Mouse (Mus musculus): ENCODE measurements around the gene Nme9. TPM values are rescaled to one million over a fixed set of nuclear protein-coding genes. Genes with fewer than 3 reads are reported as not detected.

The Nme9 gene
- polyA plus RNA-seq, 1 experiment = not detected

DNA sequence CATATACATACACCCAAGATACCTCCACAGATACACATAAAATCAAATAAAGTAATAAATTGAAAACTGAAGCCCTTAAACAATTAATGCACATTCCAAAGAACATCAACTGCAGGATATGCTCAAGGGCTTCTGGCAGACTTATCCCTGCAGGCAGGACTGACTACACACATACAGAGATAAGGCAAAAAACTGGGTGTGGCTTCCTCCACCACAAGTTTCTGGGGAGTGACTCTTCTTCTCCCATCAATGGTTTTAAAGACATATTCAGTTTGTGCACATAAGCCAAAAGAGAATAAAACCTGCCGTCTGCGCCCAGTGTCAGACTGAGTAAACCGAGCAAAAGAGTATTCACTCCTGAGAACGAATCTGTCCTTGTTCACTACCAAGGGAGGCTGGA, 33.9 kb downstream of the Nme9 start:
- H3K4me1 ChIP-seq (ENCODE audit: control insufficient read depth, insufficient read depth, low read length) = peaks cover 5% of the 10 kb centered on the region; the same call in 1 of the 2 replicates
- 73% methylated on average over 4 of the region's 4 CpGs for WGBS
- H3K4me3 ChIP-seq (ENCODE audit: insufficient read depth, low read depth, low read length) = no peak overlapping the region
- no peak overlapping the region for H3K27ac ChIP-seq (ENCODE audit: insufficient read depth, low read depth, low read length)
- TF ChIP-seq POLR2A (IDR thresholded peaks at IDR 0.05; ENCODE audit: insufficient read depth, low read depth, low read length) = no peak
- TF ChIP-seq CTCF (IDR thresholded peaks at IDR 0.05; ENCODE audit: insufficient read depth, low read depth, low read length) = no peak

DNA sequence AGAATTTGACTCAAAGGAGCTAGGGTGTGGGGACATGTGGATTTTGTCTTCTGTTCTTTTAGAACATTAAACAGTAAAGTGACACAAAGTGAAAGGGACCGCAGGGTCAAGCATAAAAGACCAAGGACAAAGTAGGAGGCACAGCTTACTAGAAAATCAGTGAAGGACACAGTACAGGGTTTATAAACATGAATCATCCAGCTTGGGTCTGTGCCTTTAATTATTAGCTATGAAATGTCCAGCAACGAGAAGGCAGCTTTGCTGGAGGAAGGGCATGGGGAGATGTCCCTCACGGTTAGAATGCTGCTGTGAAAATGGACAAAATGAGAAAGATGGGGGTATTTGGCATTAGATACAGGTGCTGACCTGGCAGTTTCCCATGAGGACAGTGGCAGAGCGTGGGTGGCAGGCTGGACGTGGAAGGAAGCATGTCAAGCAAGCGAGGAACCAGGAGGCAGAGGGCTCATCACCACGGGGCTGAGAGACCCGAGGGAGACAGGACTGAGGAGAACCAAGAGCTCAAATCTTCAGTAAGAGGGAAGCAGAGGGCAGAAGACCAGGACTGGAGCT, 35.9 kb downstream of the Nme9 start:
- TF ChIP-seq CTCF (IDR thresholded peaks at IDR 0.05; ENCODE audit: insufficient read depth, low read depth, low read length) = no peak
- TF ChIP-seq POLR2A (IDR thresholded peaks at IDR 0.05; ENCODE audit: insufficient read depth, low read depth, low read length) = no peak
- H3K27ac ChIP-seq (ENCODE audit: insufficient read depth, low read depth, low read length) = no peak overlapping the region
- 87% methylated on average over 8 of the region's 8 CpGs for WGBS
- H3K4me1 ChIP-seq (ENCODE audit: control insufficient read depth, insufficient read depth, low read length) = no peaks in the 10 kb centered on the region
- no peak overlapping the region for H3K4me3 ChIP-seq (ENCODE audit: insufficient read depth, low read depth, low read length)

DNA sequence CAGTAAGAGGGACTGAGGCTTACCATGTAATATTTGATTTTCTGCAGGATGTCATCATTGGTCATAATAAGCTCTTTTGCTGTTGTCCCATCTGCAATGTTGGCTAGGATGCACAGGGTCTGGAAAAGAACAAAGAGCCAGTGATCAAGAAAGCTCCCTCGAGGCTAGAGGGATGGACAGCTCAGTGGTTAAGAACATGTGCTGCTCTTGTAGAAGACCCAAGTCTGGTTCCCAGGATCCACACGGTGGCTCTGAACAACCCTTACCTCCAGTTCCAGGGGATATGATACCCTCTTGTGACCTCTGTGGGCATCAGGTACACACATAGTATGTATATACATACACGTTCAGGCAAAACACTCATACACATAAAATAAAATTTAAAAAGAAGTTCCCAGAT, 36.6 kb downstream of the Nme9 start:
- 86% methylated on average over 3 of the region's 3 CpGs for WGBS
- no peak for TF ChIP-seq CTCF (IDR thresholded peaks at IDR 0.05; ENCODE audit: insufficient read depth, low read depth, low read length)
- TF ChIP-seq POLR2A (IDR thresholded peaks at IDR 0.05; ENCODE audit: insufficient read depth, low read depth, low read length) = no peak
- no peak overlapping the region for H3K4me3 ChIP-seq (ENCODE audit: insufficient read depth, low read depth, low read length)
- no peaks in the 10 kb centered on the region for H3K4me1 ChIP-seq (ENCODE audit: control insufficient read depth, insufficient read depth, low read length)
- H3K27ac ChIP-seq (ENCODE audit: insufficient read depth, low read depth, low read length) = no peak overlapping the region

DNA sequence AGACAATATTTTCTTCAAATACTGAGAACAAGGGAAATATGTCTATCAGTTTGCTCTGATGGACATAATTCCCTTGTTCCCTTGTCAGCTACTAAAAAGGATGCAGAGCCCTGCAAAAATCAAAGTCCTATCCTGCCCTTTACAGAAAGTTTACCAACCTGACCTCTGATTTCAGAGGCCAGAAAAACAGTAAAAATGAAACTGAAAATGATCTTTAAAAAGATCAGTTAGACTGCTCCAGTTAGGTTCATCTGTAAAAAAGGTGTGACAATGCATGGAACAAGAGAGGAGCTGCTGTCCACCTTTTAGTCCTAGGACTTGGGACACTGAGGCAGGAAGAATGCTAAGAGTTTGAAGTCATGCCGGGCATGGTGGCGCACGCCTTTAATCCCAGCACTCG, 39.8 kb downstream of the Nme9 start:
- WGBS = 97% methylated on average over 4 of the region's 4 CpGs
- TF ChIP-seq CTCF (IDR thresholded peaks at IDR 0.05; ENCODE audit: insufficient read depth, low read depth, low read length) = no peak
- no peak for TF ChIP-seq POLR2A (IDR thresholded peaks at IDR 0.05; ENCODE audit: insufficient read depth, low read depth, low read length)
- Histone ChIP-seq H3K4me3 (ENCODE audit: insufficient read depth, low read depth, low read length) (no peak overlapping the region), H3K27ac (ENCODE audit: insufficient read depth, low read depth, low read length) (no peak overlapping the region), H3K4me1 (ENCODE audit: control insufficient read depth, insufficient read depth, low read length) (no peaks in the 10 kb centered on the region)

DNA sequence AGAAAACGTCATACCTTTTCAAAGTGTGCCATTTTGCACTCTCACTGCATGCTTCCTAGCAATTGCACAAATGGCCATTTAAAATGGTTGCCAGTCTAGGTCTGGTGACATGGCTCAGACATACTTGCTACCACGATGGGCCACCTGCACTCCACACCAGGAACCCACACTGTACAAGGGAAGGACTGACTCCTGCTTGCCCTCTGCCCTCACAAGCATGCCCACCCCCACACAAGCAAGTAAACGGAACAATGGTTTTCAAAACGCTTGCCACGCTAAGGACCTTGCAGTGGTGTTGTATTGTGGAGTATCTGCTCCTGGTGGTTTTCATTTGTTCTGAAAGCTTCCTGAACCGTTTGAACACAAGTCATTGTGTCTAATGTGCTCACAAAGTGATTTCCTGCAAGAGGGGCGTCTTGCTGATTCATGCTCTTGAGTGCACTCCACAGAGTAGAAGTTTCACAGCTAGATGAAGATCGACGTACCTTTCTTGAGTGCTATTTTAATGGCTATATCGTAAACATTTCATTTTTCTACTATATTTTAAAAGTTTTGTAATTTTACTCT, 41.4 kb downstream of the Nme9 start:
- H3K4me3 ChIP-seq (ENCODE audit: insufficient read depth, low read depth, low read length) = no peak overlapping the region
- H3K4me1 ChIP-seq (ENCODE audit: control insufficient read depth, insufficient read depth, low read length) = no peaks in the 10 kb centered on the region
- 80% methylated on average over 10 of the region's 10 CpGs for WGBS
- TF ChIP-seq POLR2A (IDR thresholded peaks at IDR 0.05; ENCODE audit: insufficient read depth, low read depth, low read length) (no peak), CTCF (IDR thresholded peaks at IDR 0.05; ENCODE audit: insufficient read depth, low read depth, low read length) (no peak)
- H3K27ac ChIP-seq (ENCODE audit: insufficient read depth, low read depth, low read length) = no peak overlapping the region

DNA sequence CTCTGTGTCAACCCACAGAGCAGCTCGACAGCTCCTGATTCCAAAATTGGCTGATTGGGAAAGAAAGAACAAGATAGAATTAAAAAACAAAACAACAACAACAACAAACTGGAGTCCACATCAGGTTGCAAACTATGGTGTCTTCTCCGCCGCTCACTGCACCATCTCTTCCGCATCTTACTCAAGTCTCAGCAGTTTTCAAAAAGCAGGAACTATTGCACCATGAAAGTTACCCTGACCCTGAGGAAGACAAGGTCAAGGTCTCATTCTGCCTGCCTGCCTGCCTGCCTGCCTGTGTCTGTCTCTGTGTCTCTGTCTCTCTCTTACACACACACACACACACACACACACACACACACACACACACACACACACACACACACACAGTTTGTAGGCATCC, 48.1 kb downstream of the Nme9 start:
- 97% methylated on average over 4 of the region's 4 CpGs for WGBS
- Histone ChIP-seq H3K4me3 (ENCODE audit: insufficient read depth, low read depth, low read length) (no peak overlapping the region), H3K27ac (ENCODE audit: insufficient read depth, low read depth, low read length) (no peak overlapping the region), H3K4me1 (ENCODE audit: control insufficient read depth, insufficient read depth, low read length) (no peaks in the 10 kb centered on the region)
- TF ChIP-seq POLR2A (IDR thresholded peaks at IDR 0.05; ENCODE audit: insufficient read depth, low read depth, low read length) = no peak
- no peak for TF ChIP-seq CTCF (IDR thresholded peaks at IDR 0.05; ENCODE audit: insufficient read depth, low read depth, low read length)

DNA sequence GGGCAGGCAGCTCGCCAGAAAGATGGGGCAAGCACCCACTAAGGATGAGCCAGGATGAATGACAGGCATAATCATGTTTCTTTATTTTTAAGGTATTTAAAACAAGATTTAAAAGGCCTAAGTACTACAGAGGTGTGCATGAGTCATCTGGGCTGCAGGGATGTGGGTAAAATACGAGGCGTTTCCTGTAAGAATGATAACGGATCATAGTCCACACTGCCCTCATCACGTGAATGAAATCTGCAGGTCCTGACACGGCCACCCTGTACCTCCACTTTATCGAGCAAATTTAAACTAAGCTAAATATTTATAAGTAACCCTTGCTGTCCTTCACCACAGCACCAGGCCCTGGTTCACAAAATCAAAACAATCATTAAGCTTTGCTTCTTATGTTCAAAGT, 54.6 kb downstream of the Nme9 start:
- H3K27ac ChIP-seq (ENCODE audit: insufficient read depth, low read depth, low read length) = no peak overlapping the region
- 85% methylated on average over 7 of the region's 7 CpGs for WGBS
- TF ChIP-seq POLR2A (IDR thresholded peaks at IDR 0.05; ENCODE audit: insufficient read depth, low read depth, low read length) = no peak
- no peak for TF ChIP-seq CTCF (IDR thresholded peaks at IDR 0.05; ENCODE audit: insufficient read depth, low read depth, low read length)
- no peaks in the 10 kb centered on the region for H3K4me1 ChIP-seq (ENCODE audit: control insufficient read depth, insufficient read depth, low read length)
- H3K4me3 ChIP-seq (ENCODE audit: insufficient read depth, low read depth, low read length) = no peak overlapping the region

Other genes with a start within 250 kb of the Nme9 start
- gene Faiml, start 214.2 kb upstream of the Nme9 start, polyA plus RNA-seq (2012; ENCODE audit: insufficient read depth, insufficient read length, low replicate concordance, missing spikeins) = not detected in 2 replicates
- gene Cep70, start 208.1 kb upstream of the Nme9 start, polyA plus RNA-seq (2012; ENCODE audit: insufficient read depth, insufficient read length, low replicate concordance, missing spikeins) = not detected in 2 replicates
- not detected in 2 replicates for gene Esyt3, start 92.9 kb upstream of the Nme9 start, polyA plus RNA-seq (2012; ENCODE audit: insufficient read depth, insufficient read length, low replicate concordance, missing spikeins)
- not detected in 2 replicates for gene Mras, start 14.1 kb upstream of the Nme9 start, polyA plus RNA-seq (2012; ENCODE audit: insufficient read depth, insufficient read length, low replicate concordance, missing spikeins)
- not detected in 2 replicates for gene Armc8, start 117.4 kb downstream of the Nme9 start, polyA plus RNA-seq (2012; ENCODE audit: insufficient read depth, insufficient read length, low replicate concordance, missing spikeins)
- gene Dbr1, start 124.3 kb downstream of the Nme9 start, polyA plus RNA-seq (2012; ENCODE audit: insufficient read depth, insufficient read length, low replicate concordance, missing spikeins) = not detected in 2 replicates
- gene A4gnt, start 161.0 kb downstream of the Nme9 start, polyA plus RNA-seq (2012; ENCODE audit: insufficient read depth, insufficient read length, low replicate concordance, missing spikeins) = not detected in 2 replicates
- not detected in 2 replicates for gene Dzip1l, start 178.0 kb downstream of the Nme9 start, polyA plus RNA-seq (2012; ENCODE audit: insufficient read depth, insufficient read length, low replicate concordance, missing spikeins)